ENCODE assay signal across 9 mouse cellular contexts in the genomic region with DNA sequence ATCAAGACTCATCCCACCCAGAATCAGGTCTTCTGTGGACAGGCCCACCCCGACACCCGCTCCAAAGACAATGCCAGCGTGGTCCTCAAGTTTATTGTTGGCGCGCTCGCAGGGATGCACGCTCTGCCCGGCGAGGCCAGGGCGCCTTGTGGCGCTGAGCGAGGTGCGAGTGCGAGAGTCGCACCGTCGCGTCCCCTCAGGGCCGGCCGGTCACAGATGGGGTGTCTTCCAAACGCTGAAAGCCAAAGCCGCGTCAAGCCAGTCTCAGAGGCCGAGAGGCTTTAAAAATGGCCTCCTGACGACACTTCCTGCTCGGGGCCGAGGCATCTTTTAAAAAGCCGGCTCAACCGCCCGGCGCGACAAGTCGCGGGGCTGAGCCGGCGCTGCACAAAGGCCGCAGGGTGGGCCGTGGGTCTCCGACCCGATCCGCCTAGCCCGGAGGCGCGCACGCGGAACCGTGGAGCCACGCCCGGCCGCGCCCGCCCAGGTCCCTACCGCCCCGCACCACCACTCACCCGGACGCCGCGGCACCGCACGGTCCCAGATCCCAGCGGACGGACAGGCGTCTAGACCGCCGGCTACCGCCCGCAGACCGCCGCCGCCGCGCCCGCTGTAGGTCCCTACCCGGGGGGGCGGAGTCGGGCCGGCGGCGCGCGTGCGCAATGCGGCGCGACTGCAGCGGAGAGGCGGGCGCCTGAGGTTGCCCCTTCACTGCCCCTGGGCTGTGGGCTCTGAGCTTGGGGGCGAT. TPM values are rescaled to one million over a fixed set of nuclear protein-coding genes. Genes with fewer than 3 reads are reported as not detected.
DNase-seq lines count a peak whose midpoint lies in the region; ATAC-seq and TF ChIP-seq lines count a peak whose summit lies in the region.
"Had no signal": no experiment of that assay in that cellular context is flagged by ENCODE, and none has a peak within 500 bp of the region (broad histone marks: within the 10 kb centered on the region; RNA-seq: fewer than 3 reads in every experiment).

TSS of gene Zfp518b (minus strand) at position 663 of the 748 bp plus-strand sequence.

- peak; percentile 94 for ATAC-seq in embryonic facial prominence, embryonic 14.5 days (ENCODE audit: low read depth)
- ATAC-seq in heart, embryonic 11.5 days (replicated peaks; ENCODE audit: insufficient number of reproducible peaks, low FRiP score, low TSS enrichment): peak; percentile 89
- peak; percentile 94 for ATAC-seq in kidney, embryonic 15.5 days (replicated peaks; ENCODE audit: low FRiP score)
- peak; percentile 88 for ATAC-seq in midbrain, postnatal 0 days (ENCODE audit: low FRiP score)

- no peaks in the 10 kb centered on the region for H3K27me3 ChIP-seq in embryonic facial prominence, embryonic 14.5 days (replicated peaks; ENCODE audit: control insufficient read depth, insufficient read depth, low read length)
- H3K27me3 ChIP-seq in heart, embryonic 11.5 days (ENCODE audit: control insufficient read depth, insufficient read depth, low read length): no peaks in the 10 kb centered on the region
- no peaks in the 10 kb centered on the region for H3K27me3 ChIP-seq in kidney, embryonic 15.5 days
- H3K27me3 ChIP-seq in midbrain, postnatal 0 days (ENCODE audit: insufficient read depth, low read length): no peaks in the 10 kb centered on the region
- H3K27me3 ChIP-seq: CH12.LX had no signal

- peak; percentile 56 for DNase-seq in 3T3-L1 (ENCODE audit: low read depth, low spot score)
- peak; percentile 82 for DNase-seq in embryonic facial prominence, embryonic 14.5 days (ENCODE audit: low spot score)
- DNase-seq in liver: peak; percentile 77
- peak; percentile 73 for DNase-seq in midbrain, postnatal 0 days (ENCODE audit: low spot score)
- peak; percentile 42 to 54 for DNase-seq in spleen, postnatal 14 days (ENCODE audit: low spot score in 2 of 2)

- H3K9ac ChIP-seq in embryonic facial prominence, embryonic 14.5 days (ENCODE audit: low read depth, low read length): peak within 1 kb of the TSS; percentile 93
- peak within 1 kb of the TSS; percentile 77 for H3K9ac ChIP-seq in heart, embryonic 11.5 days (ENCODE audit: low read depth, low read length)
- peak within 1 kb of the TSS; percentile 79 for H3K9ac ChIP-seq in kidney, embryonic 15.5 days
- H3K9ac ChIP-seq in midbrain, postnatal 0 days (replicated peaks; ENCODE audit: low read length, poor library complexity, severe bottlenecking): peak within 1 kb of the TSS; percentile 86

- H3K4me2 ChIP-seq in embryonic facial prominence, embryonic 14.5 days (ENCODE audit: low read depth, low read length): peak within 1 kb of the TSS; percentile 78
- H3K4me2 ChIP-seq in heart, embryonic 11.5 days: peak within 1 kb of the TSS; percentile 84
- peak within 1 kb of the TSS; percentile 92 for H3K4me2 ChIP-seq in kidney, embryonic 15.5 days
- H3K4me2 ChIP-seq in midbrain, postnatal 0 days (ENCODE audit: low read depth, low read length, poor library complexity, severe bottlenecking): peak within 1 kb of the TSS; percentile 65

- peak within 1 kb of the TSS; percentile 63 for H3K4me3 ChIP-seq in bone marrow, adult 2 months (replicated peaks; ENCODE audit: control insufficient read depth, low read depth, low read length)
- peak within 1 kb of the TSS; percentile 89 for H3K4me3 ChIP-seq in embryonic facial prominence, embryonic 14.5 days (ENCODE audit: low read depth, low read length)
- H3K4me3 ChIP-seq in heart, embryonic 11.5 days (ENCODE audit: low read depth, low read length): peak within 1 kb of the TSS; percentile 78
- H3K4me3 ChIP-seq in kidney, embryonic 15.5 days (replicated peaks): peak within 1 kb of the TSS; percentile 87
- H3K4me3 ChIP-seq in midbrain, postnatal 0 days (ENCODE audit: low read depth, low read length): peak within 1 kb of the TSS; percentile 68

- TF ChIP-seq CTCF in bone marrow, adult 2 months (IDR thresholded peaks at IDR 0.05; ENCODE audit: control insufficient read depth, insufficient read depth, low read length): no peak
- TF ChIP-seq CTCF in midbrain, postnatal 0 days (IDR thresholded peaks at IDR 0.05): no peak

- 1% methylated on average over 88 of the region's 89 CpGs for WGBS in bone marrow, adult 2 months
- under 1% methylated on average over 37 of the region's 89 CpGs for WGBS in embryonic facial prominence, embryonic 14.5 days
- under 1% methylated on average over 88 of the region's 89 CpGs for WGBS in heart, embryonic 11.5 days (ENCODE audit: insufficient replicate concordance)
- WGBS in kidney, embryonic 15.5 days: under 1% methylated on average over 86 of the region's 89 CpGs
- under 1% methylated on average over 77 of the region's 89 CpGs for WGBS in midbrain, postnatal 0 days

- no peaks in the 10 kb centered on the region for H3K9me3 ChIP-seq in embryonic facial prominence, embryonic 14.5 days (ENCODE audit: control insufficient read depth, low read length)
- H3K9me3 ChIP-seq in heart, embryonic 11.5 days (replicated peaks; ENCODE audit: control insufficient read depth, low read length): no peaks in the 10 kb centered on the region
- H3K9me3 ChIP-seq in kidney, embryonic 15.5 days (replicated peaks): no peaks in the 10 kb centered on the region
- H3K9me3 ChIP-seq in midbrain, postnatal 0 days (ENCODE audit: low read length): peaks cover 5% of the 10 kb centered on the region

- H3K36me3 ChIP-seq in embryonic facial prominence, embryonic 14.5 days (ENCODE audit: control insufficient read depth, insufficient read depth, low read length): peaks cover 36% of the 10 kb centered on the region
- H3K36me3 ChIP-seq in heart, embryonic 11.5 days (ENCODE audit: control insufficient read depth, insufficient read depth, low read length): peaks cover 16% of the 10 kb centered on the region
- H3K36me3 ChIP-seq in kidney, embryonic 15.5 days: peaks cover 36% of the 10 kb centered on the region
- peaks cover 27% of the 10 kb centered on the region for H3K36me3 ChIP-seq in midbrain, postnatal 0 days (ENCODE audit: insufficient read depth, low read length)

- H3K4me1 ChIP-seq in bone marrow, adult 2 months (ENCODE audit: control insufficient read depth, insufficient read depth, low read length): no peaks in the 10 kb centered on the region
- peaks cover 5% of the 10 kb centered on the region for H3K4me1 ChIP-seq in embryonic facial prominence, embryonic 14.5 days (ENCODE audit: control insufficient read depth, insufficient read depth, low read length)
- H3K4me1 ChIP-seq in heart, embryonic 11.5 days (ENCODE audit: control insufficient read depth, insufficient read depth, low read length): peaks cover 3% of the 10 kb centered on the region; the same call in 1 of the 2 replicates
- peaks cover 15% of the 10 kb centered on the region for H3K4me1 ChIP-seq in kidney, embryonic 15.5 days
- no peaks in the 10 kb centered on the region for H3K4me1 ChIP-seq in midbrain, postnatal 0 days (ENCODE audit: insufficient read depth, low read length)

- TF ChIP-seq POLR2A in bone marrow, adult 2 months (IDR thresholded peaks at IDR 0.05; ENCODE audit: borderline replicate concordance, control insufficient read depth, low read depth, low read length): peak; percentile 34; the same call in 1 of the 2 replicates

- H3K27ac ChIP-seq in bone marrow, adult 2 months (ENCODE audit: control insufficient read depth, insufficient read depth, low read depth, low read length, poor library complexity): peak within 1 kb of the TSS; percentile 26; the same call in 1 of the 2 replicates
- H3K27ac ChIP-seq in embryonic facial prominence, embryonic 14.5 days (replicated peaks; ENCODE audit: low read depth, low read length): peak within 1 kb of the TSS; percentile 81
- H3K27ac ChIP-seq in heart, embryonic 11.5 days (ENCODE audit: low read depth, low read length): peak within 1 kb of the TSS; percentile 82
- H3K27ac ChIP-seq in kidney, embryonic 15.5 days: peak within 1 kb of the TSS; percentile 87
- H3K27ac ChIP-seq in midbrain, postnatal 0 days (ENCODE audit: low read depth, low read length): peak within 1 kb of the TSS; percentile 88

RNA-seq across cellular contexts. Expression of gene Zfp518b, which starts in this region (rescaled TPM):
- 0.38 and 2.5 TPM in 2 replicates for polyA plus RNA-seq in bone marrow, adult 2 months (2011; ENCODE audit: insufficient read depth, insufficient read length, low replicate concordance, missing spikeins)
- polyA plus RNA-seq in embryonic facial prominence, embryonic 14.5 days (2014; fragmentation: Nextera tagmentation; extraction: Ambion mirVana): 17.1 and 19.6 TPM in 2 replicates
- 13.2 and 13.3 TPM in 2 replicates for polyA plus RNA-seq in heart, embryonic 11.5 days (2014; fragmentation: Nextera tagmentation; extraction: Ambion mirVana)
- 18.8 and 19.0 TPM in 2 replicates for polyA plus RNA-seq in kidney, embryonic 15.5 days (2015; fragmentation: Nextera tagmentation; extraction: Ambion mirVana)
- 35.6 and 49.2 TPM in 2 replicates for total RNA-seq in midbrain, postnatal 0 days (2014; rRNA removed)
- 13.1 and 15.7 TPM in 2 replicates for polyA plus RNA-seq in midbrain, postnatal 0 days (2015; fragmentation: Nextera tagmentation; extraction: Ambion mirVana)
- total RNA-seq: CH12.LX had no signal

Comparison
In these comparisons a context has a peak if more than half of its experiments do, and no peak if none do; other contexts are left out.
1. Peak in every context shown above with its lines: DNase-seq, ATAC-seq, H3K4me3 ChIP-seq and H3K27ac ChIP-seq.
2. H3K27ac ChIP-seq: peak in every context shown above with its lines; median percentile 88 in midbrain, postnatal 0 days; 87 in kidney, embryonic 15.5 days; 82 in heart, embryonic 11.5 days; 81 in embryonic facial prominence, embryonic 14.5 days; 26 in bone marrow, adult 2 months.